Mouse (Mus musculus) gastrocnemius, adult 8-10 months (tissue): ENCODE results near the gene Foxd1. TPM values are rescaled to one million over a fixed set of nuclear protein-coding genes. Genes with fewer than 3 reads are reported as not detected.

Source experiments
- DNase-seq, 2 experiments: peaks; one replicate each; pipeline ENCODE4 v3.0.0; 2022; ENCODE audit warnings: low spot score in 2 of 2
- total RNA-seq, 4 experiments: library from RNA; stranded (reverse); gene quantifications; 2 replicates each; pipeline ENCODE4 v1.2.4; 2022

Foxd1 gene
- total RNA-seq, result under 1 TPM in 1 of 4 experiments, not detected in 3; 0.11 TPM

DNA sequence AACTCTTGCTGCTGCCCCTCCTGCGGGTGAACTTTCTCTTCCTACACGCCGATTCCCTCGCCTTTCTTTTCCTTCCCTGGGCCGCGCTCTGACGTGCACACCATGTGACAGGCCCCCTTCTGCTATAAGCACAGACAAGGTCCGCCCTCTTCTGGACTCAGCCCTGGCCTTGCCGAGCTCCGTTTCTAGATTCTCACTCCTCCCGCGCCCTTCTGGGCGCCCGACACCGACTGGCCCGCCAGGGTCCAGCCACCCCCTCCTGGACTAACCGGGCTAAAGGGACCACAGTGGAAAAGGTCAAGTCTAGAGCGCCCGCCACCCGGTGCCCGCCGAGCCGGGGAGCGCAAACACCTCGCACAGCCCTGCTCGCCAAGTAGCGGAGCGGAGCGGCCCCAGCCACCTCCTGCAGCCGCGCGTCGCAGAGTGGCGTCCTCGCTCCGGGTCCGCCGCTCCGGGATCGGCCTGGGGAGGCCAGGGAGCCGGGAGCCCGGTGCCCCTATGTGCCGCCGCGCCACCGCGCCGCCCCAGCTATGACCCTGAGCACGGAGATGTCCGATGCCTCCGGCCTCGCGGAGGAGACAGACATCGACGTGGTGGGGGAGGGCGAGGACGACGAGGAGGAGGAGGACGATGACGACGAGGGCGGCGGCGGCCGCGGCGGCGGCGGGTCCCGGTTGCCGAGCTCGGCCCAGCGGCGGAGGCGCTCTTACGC, at the start of gene Foxd1:
Gene Foxd1, plus strand, starts transcription at position 153 of the 712 bp plus-strand sequence.
- no peak for DNase-seq

DNA sequence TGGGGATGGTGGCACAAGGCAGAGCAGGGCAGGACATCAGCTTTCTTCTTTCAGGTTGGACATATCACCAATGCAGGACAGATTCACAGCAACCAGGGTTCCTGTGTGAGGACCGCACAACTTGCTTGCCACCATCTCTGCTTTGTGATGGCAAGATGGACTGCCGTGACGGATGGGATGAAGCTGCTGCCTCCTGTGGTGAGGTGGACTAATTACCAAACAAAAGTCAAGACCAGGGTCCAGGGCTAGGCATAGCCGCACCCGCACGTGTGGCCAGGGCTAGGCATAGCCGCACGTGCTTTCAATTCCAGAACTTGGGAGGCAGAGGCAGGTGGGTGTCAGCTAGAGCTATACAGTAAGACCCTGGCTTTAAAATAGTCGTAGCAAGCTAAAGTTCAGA, 48.8 kb upstream of the Foxd1 start:
- DNase-seq, result no peak

DNA sequence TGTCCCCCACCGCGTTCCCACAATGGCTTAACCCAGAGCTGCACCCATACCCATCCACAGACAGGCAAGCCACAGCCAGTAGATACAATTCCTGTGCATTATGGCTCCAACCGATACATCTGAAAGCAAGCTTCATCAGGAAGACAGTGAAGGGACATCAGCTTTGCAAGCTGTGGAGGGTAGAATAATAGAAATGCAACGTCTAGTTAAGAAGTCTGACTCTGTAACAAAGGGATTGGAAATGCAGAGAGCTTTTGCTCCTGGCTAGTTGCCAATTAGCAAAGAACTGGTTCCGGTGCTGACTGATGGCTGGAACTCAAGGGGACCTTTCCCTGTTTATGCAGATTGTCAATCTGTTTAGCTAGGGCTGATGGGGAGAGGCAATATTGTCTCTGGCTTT, 47.6 kb upstream of the Foxd1 start:
- no peak for DNase-seq

DNA sequence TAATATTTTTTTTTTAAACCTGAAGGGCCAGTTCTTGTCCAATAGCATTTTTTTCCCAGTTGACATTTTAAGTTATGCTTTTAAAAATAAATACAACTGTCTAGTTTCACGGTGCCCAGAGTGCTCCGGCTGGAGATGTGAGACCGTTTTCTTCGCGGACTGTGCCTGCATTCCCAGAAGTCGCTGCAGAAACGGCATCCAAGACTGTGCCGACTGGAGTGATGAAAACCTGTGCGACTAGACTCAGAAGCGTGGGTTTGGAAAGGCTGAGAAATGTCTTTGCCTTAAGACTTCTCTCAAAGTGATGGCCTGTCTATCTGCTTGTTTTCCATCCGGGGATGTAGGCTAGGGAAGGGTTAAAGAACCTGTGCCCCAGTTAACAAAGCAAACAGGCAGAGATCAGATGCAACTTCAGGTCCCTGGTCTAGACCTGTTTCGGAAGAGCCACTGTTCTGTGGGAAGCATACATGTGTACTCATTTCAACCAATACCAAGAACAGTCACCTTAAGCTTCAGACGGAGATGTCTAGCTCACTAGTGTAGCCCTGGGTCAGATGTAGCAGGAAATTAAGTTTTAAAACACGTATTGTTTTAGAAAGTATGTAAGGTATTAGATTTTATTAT, 47.1 kb upstream of the Foxd1 start:
- DNase-seq, result no peak

DNA sequence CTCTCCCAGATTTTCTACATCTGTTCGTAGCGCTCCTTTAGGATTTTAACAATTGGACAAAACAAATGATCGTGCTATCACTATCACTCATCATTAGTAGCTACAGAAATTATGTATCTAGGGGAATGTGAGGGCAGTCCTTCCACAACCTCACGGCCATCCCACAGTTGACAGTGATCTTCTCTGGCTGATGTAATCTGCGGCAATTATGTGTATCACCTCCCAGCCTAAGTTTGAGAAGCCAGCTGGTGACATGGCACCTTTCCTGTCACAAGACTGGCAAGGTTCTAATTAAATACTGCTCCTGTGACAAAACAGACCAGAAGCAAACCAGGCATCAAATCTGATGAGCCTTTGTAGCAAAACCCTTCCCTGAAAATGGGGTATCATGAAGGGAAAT, 46.0 kb upstream of the Foxd1 start:
- no peak for DNase-seq

DNA sequence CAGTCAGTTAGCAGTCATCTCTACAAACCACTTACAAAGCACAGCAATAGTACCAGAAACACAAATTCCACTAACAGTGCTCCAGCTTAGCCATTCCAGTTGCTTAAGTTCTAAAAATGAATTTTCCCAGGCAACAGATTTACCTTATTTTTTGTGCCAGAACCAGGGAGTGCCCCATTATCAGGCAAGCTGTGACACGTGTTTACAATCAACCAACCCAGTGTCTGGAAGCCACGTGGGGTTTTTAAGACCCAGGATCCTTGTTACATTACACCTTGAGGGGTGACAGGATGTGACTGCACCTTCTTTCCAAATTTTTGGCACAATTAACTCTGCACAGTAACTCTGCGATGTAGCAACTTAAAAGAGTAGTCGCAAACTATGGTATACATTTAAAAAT, 45.3 kb upstream of the Foxd1 start:
- no peak for DNase-seq

DNA sequence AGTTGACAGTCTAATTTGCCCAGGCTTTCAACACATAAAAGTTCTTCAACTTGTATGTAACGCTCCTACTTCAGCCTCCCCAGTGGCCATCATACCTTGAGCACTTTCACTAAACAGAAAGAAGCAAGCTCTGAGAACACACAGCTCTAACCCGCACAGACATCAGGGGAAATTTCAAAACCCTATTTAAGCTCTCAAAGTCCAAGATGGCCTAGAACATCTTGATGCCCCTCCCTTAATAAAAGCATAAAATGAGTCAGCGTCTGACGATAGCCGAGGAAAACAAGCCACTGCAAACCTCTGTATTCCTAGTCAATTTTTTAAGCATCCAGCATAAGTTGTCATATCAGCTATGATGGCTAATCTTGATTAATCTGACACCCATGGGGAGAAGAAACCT, 42.4 kb upstream of the Foxd1 start:
- no peak for DNase-seq

DNA sequence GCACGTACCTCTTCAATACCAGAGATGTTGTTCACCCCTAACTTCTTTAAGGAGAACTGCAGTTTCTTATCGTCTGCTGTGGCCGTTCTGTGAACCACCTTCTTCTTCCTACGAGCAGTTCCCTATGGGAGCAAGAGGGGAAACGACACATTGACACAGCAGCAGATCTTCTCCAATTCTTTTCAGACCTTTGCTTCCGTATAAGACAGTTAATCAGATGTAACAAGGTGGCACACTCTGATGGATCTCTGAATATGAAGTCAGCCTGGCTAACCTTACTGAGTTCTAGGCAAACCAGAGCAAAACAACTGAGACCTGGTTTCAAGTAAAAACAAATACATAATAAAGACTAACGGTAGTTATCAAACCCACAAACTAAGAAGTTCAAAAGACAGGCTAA, 40.4 kb upstream of the Foxd1 start:
- no peak for DNase-seq

DNA sequence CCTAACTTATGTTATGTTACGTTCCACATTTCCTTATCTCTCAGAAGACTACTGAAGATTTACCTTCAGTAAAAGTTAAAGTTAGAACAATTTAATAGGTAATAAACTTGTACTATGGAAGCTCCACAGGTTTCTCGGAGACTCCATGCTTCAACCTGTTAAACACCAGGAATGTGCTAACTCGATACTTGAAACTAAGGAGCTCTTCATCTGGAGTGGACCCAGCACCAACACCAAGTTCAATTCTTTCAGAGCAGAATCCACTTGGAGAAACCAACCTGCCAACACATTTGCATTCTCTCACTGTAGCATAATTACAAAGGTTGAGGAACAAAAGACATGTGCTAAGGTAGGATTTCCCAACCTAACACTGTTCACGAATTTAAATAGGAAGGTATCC, 38.9 kb upstream of the Foxd1 start:
- DNase-seq, result no peak

DNA sequence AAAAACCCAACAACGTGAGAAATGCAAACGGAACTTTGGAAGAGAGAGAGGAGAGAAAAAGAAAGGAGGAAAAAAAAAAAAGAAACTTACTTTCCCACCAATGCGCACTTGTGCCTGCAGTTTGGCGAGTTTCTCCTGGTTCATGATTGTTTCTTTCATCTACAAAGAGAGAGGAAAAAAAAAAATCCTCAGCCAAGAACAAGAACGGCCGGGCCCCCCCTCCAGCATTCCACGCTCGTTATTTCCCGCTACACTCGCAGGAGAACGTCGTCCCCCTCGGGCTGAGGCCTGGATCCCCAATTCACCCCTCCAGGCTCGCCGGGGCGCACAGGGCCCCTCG, 37.9 kb upstream of the Foxd1 start:
- no peak for DNase-seq

DNA sequence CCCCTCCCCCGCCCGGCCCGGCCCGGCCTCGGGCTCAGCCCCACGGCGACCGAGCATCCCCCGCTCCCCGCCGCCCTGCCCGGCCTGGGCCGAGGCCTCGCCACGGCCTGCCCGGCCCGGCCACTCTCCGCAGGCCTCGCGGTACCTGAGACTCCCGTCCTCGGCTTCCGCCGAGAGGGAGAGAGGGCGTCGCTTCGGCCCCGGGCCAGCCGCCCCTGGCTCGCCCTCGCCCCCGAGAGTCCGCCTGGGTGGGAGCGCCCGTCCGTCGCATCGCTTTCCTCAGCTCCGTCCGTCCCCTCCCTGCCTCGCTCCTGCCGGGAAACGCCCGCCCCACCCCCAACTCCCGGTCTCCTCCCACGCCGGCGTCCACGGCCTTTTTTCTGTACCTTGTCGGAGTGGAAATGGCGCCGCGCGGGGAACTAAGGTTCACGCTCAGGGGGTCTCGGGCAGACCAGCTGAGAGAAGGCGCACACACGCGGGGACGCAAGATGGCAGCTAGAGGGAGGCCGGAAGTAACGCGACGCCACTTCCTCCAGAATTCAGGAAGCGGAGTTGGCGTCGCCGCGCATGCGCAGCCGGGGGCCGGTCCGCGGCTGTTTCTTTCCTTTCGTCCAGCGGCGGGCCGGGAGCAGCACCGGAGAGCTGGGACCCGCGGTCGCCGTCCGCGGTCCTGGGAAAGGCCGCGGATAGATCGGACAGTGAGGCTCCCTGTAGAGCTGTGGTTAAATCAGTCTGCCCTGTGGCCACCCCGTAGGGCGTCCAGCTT, 37.4 kb upstream of the Foxd1 start, which contains the start of gene Btf3:
Gene Btf3, minus strand, starts transcription at position 527 of the 766 bp plus-strand sequence.
- DNase-seq, result peak; percentile 89

DNA sequence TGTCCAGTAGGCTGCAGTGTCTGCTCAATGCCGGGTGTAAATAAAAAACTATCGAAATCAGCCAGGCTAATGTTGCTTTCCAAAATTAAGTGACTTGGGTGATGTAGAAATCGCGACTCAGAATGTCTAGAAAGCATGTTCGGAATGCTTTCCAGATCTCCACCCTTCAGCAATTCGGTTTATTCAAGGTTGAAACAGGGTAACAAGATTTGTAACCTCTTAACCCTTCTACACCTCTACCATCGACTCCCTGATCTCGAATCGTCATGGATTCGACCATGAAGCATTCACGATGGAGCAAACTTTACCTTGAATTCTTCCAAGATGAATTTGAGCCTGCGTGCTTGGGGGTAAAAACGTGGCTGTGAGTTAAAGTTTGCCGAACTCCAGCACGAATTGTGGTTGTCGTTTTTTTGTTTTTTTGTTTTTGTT, 36.8 kb upstream of the Foxd1 start:
- DNase-seq, result no peak

DNA sequence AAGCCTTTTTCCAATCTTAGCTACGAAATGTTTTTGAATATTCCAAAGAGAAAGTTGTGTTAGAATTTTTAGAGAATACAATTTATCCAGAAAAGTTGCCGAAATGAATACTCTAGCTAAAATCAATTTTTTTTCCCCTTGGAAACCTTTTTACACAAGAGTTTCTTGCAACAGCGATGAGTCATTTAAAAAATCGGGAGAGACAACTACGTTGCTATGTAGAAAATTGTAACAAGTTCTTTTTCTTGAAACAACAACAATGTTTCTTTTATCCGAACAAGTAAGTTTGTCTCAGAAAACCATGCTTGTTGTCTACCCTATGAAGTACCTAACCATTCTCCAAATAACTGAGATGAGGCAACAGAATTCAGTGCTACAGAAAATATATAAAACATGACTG, 36.1 kb upstream of the Foxd1 start:
- DNase-seq, result no peak

DNA sequence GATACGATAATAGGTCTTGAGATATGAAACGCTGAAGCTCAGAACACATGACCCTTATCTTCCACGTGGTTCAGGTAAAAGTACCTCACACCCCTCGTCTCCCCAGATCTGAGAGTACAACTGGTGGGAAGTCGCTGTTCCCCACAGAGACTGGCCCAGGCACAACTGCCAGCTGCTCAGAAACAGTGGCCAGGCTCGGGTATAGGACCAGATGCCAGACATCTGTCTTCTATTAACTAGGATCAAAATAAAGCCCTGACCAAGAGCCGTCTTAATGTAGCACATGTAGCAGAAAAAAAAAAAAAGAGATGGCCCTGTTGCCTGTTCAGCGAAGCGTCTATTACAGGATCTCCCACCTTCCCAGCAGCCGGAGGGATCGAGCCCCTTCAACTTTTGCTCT, 29.0 kb upstream of the Foxd1 start:
- no peak for DNase-seq

DNA sequence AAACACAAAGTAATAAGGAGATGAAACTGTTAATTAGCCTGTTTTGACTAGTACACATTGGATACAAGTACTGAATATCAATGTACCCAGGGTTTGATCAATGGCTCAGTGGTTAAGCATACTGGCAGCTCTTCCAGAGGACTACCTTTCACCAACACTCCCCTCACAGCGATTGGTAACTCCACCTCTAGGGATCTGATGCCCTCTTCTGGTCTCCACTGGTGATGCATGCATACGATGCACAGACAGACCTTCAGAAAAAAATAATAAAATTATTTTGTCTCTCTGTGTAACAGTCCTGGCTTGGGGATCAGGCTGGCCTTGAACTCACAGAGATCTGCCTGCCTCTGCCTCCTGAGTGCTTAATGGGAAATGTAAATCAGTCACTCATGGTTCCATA, 21.9 kb upstream of the Foxd1 start:
- DNase-seq, result no peak

DNA sequence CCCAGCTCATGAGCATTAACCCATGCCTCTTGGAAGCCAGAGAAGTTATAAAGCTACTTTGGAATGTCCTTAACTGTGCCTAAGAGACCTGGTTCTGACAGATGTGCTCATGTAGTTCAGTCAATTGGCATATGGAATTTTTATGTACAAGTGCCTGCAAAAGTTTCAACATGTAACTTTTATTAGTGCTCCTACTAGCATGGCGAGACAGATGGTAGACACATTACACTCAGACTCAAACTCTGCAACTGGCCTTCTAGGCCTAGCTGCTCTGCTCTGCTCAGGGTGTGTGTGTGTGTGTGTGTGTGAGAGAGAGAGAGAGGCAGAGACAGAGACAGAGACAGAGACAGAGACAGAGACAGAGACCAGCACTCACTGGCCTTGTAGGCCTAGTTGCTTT, 17.8 kb upstream of the Foxd1 start:
- DNase-seq, result no peak

DNA sequence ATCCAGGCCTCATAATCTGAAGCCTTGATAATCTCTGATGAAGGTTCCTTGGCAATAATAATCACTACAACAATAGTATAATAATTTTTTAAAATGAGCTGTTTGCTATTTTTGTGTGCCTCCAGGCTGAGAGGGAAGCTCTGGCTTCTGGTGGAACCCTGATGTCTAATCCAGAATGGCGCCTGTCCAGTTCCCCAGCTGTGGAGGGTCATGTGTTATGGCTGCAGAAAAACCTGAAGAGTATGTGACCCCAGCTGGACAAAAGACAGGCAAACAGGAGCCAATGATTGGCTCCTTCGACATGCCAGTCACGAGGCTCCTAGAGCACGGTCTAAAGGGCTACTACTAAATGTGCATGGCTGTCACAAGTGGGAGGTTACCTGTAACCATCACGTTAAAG, 13.5 kb upstream of the Foxd1 start:
- DNase-seq, result no peak

DNA sequence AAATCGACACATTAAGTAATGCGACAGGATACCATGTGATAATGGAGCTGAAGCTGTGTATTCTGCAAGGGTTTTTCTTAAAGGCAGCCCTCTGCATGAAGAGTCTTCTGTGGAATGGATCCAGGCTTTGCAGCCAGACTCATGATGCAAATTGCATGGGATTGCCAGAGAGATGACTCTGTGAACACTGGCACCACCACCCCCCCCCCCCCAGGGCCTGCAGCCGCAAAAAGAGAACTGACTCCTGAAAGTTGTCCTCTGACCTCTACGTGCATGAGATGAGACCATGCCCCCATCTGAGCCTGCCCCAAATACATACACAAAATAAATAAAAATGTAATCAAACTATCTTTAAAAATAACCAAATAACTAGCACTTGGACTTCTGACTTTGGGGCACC, 4.6 kb upstream of the Foxd1 start:
- no peak for DNase-seq

DNA sequence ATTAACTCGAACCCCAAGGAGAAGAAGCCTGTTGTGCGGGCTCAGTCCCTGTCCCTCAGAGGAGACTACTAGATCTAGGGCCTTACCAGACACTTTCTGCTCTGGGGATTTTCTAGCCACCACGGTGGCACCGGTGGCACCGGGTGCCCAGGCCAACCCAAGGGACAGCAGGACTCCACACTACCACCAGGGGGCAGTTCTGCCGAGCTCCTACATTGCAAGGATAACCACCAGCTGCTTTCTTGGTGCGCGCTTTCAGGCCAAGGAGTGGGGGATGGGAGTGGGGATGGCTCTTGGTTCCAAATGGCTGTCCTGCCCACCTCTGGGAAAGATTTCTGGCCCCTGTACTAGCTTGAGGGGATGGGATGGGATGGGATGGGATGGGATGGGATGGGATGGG, 2.5 kb upstream of the Foxd1 start:
- no peak for DNase-seq

DNA sequence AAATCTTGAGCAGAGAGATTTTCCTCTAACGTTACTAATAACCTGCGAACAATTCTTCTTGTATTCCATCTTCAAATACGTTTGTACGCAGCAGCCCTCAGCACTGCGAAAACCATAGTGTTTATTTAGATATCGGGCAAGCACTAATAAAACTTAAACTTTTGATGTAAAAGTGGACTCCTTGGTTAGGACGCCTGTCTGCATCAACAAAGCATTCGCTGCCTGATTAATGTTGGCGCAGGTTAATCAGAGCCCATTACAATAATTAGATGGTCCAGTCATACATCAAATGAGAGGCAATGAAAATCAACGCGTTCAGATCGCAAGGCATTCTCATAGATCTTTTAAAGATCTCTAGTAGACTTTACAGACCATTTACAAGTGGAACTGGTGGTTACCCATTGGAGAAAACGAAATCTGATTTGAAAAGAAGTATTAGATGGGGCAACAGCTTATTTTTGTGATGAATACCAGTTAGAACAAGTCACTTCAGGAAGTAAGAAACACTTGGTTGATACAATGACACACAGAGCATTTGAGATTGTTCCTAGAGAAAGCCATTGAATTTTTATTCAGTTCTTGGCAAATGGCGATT, 1.6 kb upstream of the Foxd1 start:
- no peak for DNase-seq

DNA sequence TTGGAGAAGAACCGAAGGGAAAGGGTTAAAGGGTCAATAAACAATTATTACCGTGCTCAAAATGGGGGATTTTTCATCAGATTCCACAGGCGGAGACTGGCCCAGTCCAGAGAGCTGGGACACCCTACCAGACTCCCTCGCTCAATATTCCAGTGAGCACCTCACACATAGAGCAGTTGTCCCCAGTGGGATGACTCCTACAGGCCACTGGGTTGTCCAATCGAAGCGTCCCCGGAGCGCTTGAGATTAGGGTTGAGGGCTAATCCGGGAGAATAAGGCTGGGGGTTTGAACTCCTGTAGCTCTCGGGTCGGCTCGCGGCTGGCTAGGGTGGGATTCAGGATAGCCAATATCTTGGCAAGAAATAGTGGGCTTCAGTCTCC, 343 bp upstream of the Foxd1 start:
- DNase-seq, result no peak

DNA sequence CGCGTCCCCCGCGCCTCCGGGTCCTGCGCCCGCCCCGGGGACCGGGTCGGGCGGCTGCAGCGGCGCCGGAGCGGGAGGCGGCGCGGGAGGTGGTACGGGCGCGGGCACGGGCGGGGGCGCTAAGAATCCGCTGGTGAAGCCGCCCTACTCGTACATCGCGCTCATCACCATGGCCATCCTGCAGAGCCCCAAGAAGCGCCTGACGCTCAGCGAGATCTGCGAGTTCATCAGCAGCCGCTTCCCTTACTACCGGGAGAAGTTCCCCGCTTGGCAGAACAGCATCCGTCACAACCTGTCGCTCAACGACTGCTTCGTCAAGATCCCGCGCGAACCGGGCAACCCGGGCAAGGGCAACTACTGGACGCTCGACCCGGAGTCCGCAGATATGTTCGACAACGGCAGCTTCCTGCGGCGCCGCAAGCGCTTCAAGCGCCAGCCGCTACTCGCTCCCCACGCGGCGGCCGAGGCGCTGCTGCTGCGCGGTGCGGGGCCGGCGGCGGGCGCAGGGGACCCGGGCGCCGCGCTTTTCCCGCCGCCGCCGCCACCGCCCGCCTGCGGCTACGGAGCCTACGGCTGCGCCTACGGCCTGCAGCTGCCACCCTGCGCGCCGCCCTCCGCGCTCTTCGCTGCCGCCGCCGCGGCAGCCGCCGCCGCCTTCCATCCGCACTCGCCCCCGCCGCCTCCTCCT, 973 bp downstream of the Foxd1 start:
- no peak for DNase-seq
